Mouse (Mus musculus): Measurements from ENCODE around the gene Dgat2.

Dgat2 gene

DNA sequence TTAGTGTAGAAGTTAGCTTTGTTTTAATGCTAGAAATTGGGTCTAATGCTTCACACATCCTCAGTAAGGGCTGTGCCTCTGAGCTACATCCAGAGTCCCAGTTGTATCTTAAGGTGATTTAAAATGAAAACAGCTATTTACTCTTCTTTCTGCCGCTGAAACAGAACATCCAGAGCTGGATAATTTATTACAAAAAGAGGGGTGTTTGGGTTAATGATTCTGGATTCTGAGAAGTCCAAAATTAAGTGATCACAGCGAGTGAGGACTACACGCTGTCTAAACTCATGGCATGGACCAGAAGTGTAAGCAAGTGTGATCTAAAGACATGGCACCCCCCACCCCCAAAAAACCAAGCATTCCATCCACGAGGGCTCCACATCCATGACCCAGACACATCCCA lies 11.4 kb upstream of the Dgat2 start:
- no peak for DNase-seq (ENCODE audit: low spot score in 2 of 2)

DNA sequence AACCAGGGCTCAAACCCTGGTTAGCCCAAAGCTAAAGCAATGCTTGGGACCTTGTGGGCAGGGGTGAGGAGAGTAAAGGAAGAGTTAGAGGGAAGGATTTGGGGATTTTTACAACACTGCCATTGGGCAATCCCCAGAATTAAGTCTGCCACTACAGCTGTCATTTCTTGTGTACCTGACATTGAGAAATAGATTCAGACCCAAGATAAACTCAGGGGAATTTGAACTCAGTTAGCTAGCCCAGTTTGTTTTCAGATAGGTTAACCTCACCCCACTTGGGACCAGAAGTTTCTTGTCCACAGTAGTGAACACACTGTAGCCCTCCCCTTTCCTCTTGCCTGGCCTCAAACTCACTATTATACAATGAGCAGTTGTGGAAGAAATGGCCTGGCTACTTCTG lies 8.9 kb upstream of the Dgat2 start:
- DNase-seq (ENCODE audit: low spot score in 2 of 2), result no peak

DNA sequence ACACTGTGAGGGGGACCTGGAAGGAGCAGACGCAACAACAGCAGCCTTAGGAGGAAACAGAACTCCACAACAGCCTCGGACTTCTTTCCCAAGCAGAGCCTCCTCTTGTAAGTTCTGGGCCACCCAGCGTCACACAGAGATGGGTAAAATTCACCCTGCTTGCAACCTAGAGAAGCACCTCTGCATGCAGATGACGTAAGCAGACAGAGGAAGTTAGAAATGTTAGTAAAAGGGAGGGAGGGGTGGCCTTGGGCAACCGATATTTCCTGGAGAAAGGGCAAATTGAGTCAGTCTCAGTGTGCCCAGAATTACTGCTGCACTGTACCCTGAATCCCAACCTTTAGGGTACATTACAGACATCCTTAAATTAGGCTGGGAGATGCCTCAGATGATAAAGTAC lies 7.4 kb upstream of the Dgat2 start:
- DNase-seq (ENCODE audit: low spot score in 2 of 2), result no peak

DNA sequence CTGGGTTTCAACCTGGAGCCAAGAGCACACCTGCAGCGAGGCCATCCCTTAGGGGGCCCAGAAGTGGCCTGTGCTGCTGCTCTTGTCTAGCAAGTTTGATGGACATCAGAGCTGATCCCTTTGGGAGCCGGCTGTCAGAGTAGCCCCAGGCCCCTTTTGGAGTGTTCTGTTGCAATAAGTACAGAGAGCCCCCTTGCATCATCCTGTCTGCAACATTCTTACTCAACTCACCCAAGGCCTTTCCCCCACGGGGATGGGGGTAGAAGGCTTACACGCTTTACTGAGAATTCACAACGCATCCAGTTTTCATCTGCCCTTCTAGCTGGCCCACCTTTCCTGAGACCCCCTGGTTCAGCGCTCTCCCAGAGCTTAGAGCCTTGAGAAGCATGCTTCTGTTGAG lies 6.1 kb upstream of the Dgat2 start:
- no peak for DNase-seq (ENCODE audit: low spot score in 2 of 2)

DNA sequence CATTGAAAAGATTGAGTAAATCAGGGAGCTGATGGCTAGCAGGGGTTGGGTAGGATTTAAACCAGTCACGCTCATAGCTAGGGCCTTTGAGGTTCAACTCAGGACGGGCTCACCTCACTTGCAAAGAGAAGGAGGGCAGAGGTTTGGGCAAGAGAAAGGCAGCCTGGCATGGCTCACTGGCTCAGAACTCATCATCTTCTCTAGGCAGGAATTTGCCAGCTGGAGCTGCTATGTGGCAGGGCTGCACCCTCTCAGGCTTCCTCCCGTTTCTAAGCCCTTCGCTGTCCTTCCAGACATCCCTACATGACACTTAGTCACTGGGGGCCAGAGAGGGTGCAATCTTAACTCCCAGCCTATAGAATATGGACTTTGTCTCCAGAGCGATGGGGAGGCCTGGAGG lies 4.9 kb upstream of the Dgat2 start:
- no peak for DNase-seq (ENCODE audit: low spot score in 2 of 2)

DNA sequence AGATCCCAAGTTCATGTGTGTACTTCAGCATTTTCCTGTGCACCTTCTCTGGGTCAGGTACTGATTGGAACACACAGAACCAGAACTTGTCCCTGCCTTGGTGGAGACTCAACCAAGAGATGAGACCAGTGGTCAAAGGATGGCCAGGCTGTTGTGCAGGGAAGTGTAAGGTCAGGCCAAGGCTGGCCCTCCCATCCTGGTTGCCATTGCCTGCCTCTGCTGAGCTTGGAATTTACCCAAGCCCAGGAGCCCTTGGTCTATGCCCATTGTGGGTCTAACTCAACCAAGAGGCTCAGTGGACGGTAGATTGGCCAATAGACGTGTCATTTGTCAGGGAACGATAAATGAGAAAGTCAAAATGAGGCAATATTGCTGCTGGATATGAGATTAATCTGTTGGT lies 2.9 kb upstream of the Dgat2 start:
- DNase-seq (ENCODE audit: low spot score in 2 of 2), result no peak

DNA sequence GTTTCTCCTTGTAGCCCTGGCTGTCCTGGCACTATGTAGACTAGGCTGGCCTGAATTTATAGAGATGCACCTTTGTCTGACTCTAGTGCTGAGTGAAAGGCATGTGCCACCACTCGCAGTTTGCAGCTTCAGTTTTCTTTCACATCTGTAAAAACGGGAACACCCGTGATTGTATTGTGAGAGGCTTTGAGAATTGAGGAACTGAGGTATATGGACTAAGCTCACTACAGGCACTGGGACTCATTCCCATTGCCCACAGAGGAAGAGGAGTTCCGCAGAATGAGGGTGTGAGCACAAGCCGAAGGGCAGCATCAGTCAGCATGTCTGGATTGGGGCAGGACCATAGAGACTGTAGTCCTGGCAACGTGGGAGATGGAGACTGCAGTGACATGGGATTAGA lies 1.2 kb upstream of the Dgat2 start:
- DNase-seq (ENCODE audit: low spot score in 2 of 2), result no peak

DNA sequence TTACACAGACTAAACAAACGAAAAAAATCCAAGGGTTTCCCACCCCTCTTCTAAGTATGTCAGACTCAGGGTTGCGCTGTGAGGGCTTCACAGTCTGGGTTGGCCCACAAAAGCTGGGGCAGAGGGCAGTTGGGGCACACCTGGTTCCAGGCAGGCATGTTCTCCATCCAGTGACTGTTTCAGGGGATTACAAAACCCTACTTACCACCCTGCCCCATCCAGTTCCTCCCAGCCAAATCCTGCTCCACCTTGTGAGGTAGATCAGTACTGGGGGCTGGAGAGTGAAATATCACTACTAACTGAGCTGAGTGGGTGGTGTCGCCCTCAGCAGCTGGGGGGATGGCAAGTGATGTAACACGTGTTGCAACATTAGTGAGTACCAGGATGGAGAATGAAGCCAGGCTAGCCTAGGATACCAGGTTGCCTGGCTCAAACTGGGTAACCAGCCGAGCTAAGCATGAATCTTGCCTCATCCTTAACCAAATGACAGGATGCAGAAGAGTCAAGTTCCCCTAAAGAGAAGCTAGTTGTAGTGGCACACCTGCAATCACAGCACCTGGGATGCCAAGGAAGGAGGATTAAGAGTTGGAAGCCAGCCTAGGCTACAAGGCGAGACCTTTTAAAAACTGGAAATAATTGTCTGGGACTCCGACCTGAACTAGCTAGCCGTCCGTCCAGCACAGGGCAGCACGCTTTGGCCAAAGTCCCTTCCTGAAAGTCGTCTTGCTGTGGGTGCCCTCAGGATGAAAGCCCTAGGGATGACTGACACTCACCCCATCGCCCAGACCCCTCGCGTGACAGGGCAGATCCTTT lies 694 bp downstream of the Dgat2 start:
- peak in 1 of 2 experiments; percentile 59 for DNase-seq (ENCODE audit: low spot score in 2 of 2)

DNA sequence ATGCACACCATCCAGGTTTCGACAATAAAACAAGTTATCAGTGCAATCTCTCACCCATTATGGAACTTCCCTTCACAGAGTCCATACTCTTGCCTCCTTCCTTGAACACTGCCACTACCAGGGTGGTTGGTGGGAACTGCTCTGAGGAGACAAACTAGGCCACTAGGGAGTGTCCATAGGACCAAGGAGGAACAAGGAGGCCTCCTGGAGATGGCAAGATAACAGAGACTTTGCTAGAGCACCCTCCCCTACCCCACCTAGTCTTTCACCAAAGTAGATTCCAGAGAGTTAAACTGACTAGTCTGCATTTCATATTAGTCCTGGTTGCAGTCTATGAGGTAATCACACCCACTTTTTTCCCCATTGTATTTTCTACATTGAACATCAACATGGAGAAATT lies 2.4 kb downstream of the Dgat2 start:
- DNase-seq (ENCODE audit: low spot score in 2 of 2), result no peak

DNA sequence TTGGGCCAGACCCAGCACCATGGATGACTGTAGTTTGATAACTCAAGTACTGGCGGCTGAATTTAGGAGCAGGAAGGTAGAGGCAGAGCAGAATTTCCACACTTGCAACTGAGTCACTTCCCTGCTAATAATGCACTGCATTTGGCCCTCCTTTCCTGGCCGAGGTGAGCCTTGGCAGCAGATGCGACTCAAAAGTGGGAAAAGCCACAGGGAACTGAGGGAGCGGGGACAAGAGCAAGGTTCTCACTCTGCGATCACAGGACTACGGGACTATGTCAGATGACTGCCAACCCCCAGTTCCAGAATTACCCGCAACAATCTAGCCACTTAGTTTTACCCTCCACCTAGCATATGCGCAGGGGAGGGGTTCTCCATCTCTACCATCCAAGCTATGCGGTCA lies 3.2 kb downstream of the Dgat2 start:
- no peak for DNase-seq (ENCODE audit: low spot score in 2 of 2)

DNA sequence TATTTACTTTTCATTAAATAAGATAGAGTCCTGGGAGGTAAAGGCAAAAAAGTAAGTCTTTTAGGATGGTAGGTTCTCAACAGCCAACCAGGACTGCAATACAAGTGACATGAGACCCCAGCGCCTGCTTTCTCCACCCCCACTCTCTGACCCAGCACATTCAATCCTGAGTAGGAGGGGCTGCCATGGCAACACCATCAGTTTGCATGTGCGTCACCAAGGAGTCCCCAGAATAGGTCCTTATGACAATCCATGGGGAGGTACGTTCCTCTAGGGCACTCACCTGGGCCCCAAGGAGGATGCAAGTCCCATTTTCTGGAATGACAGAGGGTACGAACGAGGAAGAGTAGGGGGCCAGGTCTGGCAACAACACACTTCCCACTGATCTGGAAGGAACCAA lies 5.1 kb downstream of the Dgat2 start:
- peak; percentile 63 to 82 for DNase-seq (ENCODE audit: low spot score in 2 of 2)

DNA sequence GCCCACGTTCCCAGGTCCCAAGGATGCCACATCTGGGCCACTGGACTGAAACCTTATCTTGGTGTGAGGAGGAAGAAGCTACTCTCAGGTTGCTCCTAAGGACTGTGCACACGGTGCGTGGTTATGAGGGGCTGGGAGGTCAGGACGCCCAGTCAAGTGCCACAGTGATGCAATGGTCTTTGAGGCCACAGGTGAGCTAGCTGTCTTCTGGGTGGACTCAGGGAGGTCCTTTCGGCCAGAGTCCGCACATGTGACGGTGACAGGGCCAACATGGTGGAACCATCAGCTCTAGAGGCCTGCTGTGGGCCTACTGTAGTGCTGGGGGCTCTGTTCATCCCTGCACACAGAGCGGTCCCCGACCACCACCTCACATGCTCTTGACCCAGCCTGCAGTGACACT lies 6.9 kb downstream of the Dgat2 start:
- DNase-seq (ENCODE audit: low spot score in 2 of 2), result no peak

DNA sequence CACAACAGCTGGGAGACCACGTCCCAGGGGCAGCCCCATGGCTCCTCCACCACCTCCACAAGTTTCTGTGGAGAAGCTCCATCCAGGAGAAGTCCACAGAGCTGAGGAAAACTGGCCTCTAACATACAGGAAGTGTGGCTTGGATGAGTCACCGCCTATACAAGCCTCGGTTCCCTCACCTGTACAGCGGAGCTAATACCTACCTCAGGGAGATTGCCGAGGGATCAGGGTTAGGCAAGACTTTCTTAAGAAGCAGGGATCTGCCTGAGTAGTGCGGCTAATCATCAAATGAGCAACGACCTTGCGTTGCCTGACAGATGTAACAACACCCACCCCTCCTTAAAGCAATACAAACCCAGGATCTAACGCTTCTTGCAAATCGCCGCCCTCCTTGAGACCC lies 7.4 kb downstream of the Dgat2 start:
- DNase-seq (ENCODE audit: low spot score in 2 of 2), result no peak

DNA sequence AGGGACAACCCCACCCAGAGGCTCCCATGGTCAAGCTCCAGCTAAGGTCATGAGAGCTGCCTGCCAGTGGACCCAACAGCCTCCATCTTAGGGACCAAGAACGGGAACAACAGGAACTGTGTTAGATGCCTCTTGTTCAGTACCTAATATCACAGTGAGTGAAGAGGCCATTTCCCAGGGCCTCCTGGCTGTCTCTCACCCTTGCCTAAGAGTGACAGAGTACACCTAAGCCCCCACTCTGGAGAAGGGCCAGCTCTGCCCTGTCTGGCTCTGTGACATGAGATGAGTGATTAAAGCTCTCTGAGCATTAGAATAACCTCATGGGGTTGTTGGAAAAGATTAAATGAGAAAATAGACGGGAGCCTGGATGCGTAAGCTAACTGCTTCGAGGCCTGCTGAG lies 8.5 kb downstream of the Dgat2 start:
- peak in 1 of 2 experiments; percentile 16 for DNase-seq (ENCODE audit: low spot score in 2 of 2)

DNA sequence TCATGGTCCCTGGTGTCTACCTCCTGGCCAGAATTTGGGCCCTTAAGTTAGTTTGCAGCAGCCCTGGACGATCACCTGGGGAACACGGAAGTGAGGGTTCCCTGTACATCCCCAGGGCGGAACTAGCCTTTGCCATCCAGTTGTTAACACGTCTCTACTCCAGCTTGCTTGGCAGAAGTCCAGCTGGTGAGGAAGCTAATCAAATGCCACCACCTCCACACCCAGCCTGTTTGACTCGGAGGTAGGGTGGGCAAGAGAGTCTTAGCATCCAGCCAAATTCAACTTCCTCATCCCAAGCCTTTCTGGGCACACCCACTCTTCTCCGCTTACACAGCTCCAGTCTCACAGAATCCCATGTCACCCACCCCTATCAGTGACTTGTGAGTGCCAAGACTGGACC lies 9.6 kb downstream of the Dgat2 start:
- DNase-seq (ENCODE audit: low spot score in 2 of 2), result peak in 1 of 2 experiments; percentile 27

DNA sequence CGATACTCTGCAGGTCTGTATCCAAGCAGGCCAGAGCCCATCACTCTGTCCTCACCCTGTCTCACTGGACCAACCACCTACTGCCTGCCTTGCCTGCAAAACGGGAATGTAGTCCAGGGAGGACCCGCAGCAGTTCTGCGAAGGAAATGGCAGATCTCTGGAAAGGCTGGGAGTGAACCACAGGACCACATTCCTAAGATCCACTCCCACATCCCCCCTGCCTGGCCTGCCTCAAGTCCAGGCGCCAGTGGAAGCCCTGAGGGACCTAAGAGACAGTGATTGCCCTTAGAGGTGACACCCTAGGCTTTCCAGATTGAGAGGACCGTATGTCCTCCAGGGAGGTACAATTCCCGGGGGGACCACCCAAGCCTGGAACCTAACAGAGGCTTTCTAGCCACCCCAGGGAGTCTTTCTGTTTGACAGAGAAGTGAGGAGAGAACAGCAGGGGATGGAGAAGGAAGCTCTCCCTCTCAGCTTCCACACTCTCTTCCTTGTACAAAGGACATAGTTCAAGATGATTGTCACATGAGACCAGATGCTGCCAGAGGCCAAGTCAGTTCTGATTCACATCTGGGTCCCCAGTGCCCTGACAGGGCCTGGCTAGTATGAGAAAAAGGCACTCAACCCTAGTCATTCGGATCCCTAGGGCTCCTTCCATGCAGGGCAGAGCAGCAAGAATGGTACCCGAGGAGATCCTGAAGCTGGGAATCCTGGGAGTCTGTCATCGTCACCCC lies 10.6 kb downstream of the Dgat2 start:
- DNase-seq (ENCODE audit: low spot score in 2 of 2), result peak in 1 of 2 experiments; percentile 20

DNA sequence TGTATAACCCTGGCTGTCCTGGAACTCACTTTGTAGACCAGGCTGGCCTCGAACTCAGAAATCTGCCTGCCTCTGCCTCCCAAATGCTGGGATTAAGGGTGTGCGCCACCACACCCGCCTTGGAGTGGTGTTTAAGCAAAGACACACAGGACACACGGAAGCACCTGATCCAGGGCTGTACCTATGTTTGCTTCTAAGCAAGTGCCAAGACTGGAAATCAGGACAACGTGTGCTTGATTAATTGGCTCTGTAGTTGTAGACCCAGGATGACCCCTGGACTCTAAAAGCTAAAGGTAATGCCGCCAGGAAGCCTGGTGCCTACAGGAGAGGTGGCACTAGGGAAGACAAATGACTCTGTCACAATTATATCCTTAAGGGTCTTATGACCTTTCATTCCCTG lies 12.0 kb downstream of the Dgat2 start:
- no peak for DNase-seq (ENCODE audit: low spot score in 2 of 2)

DNA sequence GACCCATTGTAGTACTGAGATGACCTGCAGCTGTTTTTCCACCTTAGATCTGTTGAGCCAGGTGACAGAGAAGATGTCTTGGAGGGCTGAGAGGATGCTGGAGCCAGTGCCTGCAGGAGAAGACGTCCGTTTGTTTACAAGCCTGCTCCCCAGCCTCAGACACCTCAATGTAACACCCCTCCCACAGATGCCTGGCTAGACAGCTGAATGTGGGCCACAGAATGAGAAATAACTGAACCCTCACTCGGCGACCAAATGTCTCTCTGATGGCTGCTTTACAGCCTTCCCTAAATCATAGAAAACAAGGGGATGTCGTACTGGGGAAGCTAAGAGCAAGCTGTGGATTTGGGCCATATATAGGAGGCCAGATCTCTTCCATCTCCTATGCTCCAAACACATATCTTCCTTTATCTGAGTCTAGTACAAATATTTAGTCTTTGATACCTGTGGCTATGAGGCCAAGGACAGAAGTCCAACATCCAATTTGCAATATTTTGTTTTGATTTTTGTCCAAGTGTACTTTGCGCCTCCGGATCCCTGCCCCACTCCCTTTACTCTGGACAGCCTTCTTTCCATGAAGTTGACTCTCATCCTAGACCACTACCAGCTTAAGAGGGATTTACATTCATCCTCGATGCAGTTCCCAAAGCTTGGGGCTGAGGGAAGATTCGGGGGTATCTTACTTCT lies 12.7 kb downstream of the Dgat2 start:
- no peak for DNase-seq (ENCODE audit: low spot score in 2 of 2)

DNA sequence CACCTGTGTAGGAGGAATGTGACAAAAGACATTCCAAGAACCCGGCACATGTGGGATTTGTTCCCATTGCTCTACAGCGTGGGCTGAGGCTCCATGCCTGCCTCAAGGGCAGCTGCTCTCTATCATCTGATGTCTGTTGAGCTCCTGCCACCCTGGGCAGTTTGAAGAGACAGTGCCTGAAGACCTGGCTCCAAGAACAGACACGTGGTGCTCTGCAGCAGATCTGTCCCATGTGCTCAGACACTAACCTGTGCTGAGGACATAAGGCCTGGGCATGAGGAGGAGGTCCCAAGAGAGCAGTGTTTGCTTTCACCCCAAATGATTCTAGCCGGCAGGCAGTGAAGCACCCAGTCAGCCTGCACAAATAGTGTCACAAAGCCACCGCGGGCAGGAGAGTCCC lies 13.8 kb downstream of the Dgat2 start:
- no peak for DNase-seq (ENCODE audit: low spot score in 2 of 2)

DNA sequence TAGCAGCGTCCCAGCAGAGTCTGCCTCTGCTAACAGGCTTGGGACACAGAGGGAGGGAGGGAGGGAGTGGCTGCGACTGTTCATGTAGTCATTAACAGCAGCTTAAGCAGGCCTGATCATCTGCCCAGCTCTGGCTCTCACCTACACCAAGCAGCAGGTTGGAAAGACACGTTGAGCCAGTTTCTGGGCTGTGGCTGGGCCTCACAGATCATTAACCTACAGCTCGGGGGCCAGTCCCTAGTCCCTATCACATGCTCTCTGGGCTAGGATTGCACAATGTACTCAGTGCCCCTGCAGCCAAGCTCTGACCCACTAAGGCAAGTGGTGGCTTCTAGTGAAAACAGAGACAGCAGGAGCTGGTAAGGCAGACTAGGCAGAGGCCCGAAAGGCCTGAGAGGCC lies 14.6 kb downstream of the Dgat2 start:
- DNase-seq (ENCODE audit: low spot score in 2 of 2), result no peak

DNA sequence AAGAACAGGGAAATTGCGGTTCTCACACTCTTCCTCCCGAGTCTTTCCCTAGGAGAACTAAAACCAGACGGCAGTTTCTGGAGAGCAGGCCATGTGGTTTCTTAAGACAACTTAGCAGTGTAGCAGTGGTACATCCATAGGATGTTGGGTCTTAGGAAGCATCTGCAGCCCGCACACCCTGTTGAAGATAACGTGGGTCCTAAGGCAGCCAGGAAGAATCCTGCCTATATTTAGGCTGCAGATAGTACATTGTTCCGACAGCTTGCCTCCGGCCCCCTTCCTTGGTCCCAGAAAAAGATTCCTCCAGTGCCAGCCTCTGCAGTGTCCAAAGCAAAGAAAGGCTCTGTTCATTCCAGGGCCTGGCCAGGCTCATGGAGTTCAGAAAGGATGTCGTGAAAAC lies 16.4 kb downstream of the Dgat2 start:
- DNase-seq (ENCODE audit: low spot score in 2 of 2), result no peak

DNA sequence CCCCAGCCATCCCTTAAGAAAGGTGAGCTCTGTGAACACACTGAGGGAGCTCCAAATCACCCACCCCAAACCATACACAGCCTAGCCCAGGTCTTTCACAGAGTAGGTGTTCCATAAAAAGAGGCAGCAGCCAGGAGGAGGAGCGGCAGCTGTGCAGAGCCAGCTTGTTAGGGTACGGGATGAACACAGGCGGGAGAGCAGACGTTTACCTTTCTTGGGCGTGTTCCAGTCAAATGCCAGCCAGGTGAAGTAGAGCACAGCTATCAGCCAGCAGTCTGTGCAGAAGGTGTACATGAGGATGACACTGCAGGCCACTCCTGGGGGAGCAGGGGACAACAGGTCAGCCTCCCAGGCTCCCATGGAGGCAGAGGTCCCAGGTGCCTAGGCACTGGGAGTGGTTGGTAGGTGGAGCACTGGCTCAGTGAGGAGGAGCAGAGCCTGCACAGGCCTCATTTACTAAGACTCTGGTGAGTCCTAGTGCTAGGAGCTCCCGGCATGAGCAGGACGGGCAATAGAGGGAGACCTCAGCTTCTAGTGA lies 17.6 kb downstream of the Dgat2 start:
- DNase-seq (ENCODE audit: low spot score in 2 of 2), result no peak

DNA sequence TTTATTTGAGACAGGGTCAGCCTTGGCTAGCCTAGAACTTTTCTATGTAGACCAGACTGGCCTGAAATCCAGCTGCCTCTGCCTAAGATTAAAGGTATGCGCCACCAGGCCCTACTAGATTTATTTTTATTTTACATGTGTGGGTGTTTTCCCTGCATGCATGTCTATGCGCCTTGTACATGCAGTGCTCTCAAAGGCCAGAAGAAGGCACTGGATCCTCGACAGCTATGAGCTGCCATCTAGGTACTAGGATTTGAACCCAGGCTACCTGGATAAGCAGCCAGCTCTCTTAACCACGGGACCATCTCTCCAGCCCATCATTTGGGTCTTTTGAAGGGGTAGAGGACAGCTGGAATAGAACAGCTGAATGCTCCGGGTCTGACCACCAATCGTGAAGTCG lies 20.1 kb downstream of the Dgat2 start:
- DNase-seq (ENCODE audit: low spot score in 2 of 2), result no peak
